Mouse (Mus musculus): ENCODE results near the gene Ypel3. TPM values are rescaled to one million over a fixed set of nuclear protein-coding genes. Genes with fewer than 3 reads are reported as not detected.
A peak's percentile ranks its signal among the peaks of the same experiment; 100 is the strongest.
"Not testable (repeated sequence)": the region's sequence is repeated elsewhere in the genome, so short reads cannot be mapped to it uniquely, and the experiment has no call there.

Gene Ypel3
- 122 and 181 TPM in 2 replicates for total RNA-seq (2021)
- long read RNA-seq, transcript Ypel3-201 (5 exons, 973 nt), result major isoform, 61 of 80 reads
- long read RNA-seq, partial matches to known transcripts, result 1 of 80 reads
- long read RNA-seq, other reads (novel, unspliced or antisense), result 15 of 80 reads

GRCm38 (mm10) chr7:126776598-126777057 lies at the start of gene Ypel3:
Gene Ypel3, plus strand, starts transcription at chr7:126776955.
- peak; percentile 97 for DNase-seq

DNA sequence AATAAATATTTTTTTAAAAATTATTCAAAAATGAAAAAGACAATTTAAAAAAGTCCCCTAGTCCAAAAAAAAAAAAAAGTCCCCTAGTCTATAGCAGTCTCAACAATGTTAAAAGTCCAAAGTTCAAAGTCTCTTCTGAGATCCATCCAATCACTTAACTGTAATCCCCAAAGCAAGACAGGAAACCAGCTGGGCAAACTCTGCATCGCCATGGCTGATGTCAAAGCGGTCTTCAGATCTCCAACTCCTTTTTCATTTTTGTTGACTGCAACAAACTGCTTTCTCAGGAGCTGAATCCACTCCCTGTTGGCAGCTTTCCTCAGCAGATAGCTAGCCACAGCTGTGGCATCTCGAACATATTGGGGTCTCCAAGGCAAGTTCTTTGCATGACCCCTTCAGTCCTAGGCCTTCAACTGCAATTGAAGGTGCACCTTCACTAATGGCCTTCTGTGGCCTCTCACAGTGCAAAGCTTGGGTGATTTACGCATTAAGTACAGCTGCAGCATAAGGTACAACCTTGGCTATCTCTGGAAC lies 46.4 kb upstream of the Ypel3 start:
- not testable (repeated sequence) for DNase-seq

DNA sequence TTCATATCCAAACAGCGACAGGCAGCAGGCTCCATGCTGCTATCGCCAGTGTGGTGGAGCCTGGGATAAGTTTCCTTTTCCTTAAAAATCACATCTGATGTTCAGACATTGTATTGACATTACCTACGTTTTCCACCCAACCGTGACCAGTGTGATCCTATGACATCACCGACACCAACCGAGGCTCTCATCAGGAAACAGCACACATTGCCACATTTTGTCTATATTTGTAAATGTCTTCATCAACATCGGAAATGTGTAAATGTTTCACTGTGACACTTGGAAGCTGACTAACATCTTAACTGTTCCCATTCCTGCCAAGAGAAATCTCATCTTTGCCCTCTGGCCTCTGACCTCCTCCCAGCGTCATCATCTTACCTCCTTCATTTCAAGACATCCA lies 40.6 kb upstream of the Ypel3 start:
- DNase-seq, result no peak

- no peak for DNase-seq
Measured at GRCm38 (mm10) chr7:126739551-126739950, 37.2 kb upstream of the Ypel3 start.

DNA sequence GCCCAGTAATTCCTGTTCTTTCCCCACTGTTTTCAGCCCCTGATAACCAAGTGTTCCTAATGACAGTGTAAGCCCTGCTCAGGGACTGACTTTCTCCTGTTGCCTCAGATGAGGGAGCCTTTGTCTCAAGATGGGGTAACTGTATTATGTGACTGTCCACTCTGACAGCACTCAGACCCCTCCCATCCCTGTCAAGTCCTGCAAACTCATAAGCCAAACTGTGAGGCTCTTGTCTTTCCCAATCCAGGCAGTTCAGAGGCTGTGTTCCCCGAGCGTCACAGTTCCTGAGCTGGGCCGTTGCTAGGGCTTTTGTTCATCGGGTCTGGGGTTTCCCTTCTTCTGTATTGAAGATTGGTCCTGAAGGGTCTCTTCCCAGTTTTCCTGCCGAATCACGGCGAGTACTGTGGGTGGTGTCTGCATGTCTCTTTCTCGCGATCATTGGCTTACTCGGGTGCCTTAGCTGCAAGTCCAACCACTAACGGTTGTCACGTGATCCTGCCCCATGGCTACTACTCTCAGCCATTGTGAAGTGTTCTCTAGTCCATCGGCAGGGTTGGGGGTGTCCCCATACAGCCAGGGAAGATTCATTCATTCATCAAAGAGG lies 36.5 kb upstream of the Ypel3 start:
- no peak for DNase-seq

DNA sequence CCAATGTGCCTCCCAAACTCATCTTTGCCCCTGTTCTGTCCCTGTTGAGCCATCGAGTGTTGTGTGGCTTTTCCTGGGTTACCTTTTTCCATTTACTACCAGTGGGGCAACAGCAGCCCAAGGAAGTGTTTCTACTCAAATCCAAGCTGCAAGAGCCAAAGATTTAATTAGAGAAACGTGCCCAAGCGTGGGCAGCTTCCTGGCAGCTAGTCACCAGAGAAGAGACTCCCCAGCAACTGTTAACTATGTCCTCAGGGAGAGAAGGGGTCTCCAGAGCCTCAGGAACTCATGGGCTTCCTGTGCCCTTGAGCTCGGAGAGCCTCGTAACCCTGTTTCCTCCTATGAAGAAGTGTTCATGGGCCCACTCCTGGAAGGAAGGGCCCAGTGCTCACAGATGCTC lies 35.8 kb upstream of the Ypel3 start:
- no peak for DNase-seq

GRCm38 (mm10) chr7:126741452-126741851 lies 35.3 kb upstream of the Ypel3 start:
- no peak for DNase-seq

DNA sequence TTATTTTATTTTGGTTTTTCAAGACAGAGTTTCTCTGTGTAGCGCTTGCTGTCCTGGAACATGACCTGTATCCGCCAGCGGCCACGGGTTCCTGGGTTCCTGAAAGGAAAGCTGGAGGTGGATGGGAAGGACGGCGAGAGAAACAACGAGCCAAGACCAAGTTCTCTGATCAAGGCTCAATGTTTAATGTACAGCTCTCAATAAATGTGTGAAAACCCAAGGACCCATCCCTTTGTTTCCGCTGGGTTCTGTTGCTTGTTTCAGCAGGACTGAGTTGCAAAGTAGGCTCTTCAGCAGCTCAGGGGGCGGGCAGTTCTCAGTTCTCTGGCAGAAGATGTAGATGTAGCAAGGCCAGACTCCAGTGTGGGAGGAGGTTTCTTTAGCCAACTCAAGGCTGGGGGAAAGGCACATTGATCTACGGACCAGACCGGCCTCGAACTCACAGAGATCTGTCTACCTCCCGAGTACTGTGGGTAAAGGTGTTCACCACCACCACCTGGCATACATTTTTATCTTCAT lies 34.7 kb upstream of the Ypel3 start:
- DNase-seq, result no peak

DNA sequence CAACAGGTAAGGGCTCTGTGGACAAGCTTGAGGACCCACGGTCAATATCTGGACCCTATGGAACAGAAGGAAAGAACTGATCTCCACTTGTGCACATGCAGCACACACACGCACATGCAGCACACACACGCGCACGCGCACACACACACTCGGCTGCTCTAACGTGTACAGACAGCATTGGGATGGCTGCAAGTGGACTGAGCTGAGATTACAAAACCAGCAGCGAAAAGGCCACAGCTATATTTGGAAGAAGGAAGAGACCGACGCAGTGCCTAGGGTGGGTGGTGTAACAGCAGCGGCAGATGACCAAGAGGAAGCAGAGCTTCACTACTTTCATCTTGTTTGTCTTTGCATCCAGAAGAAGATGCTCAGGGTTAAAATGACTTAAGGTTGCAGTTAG lies 30.7 kb upstream of the Ypel3 start:
- no peak for DNase-seq

- DNase-seq, result no peak
Measured at GRCm38 (mm10) chr7:126746798-126747197, 30.0 kb upstream of the Ypel3 start.

DNA sequence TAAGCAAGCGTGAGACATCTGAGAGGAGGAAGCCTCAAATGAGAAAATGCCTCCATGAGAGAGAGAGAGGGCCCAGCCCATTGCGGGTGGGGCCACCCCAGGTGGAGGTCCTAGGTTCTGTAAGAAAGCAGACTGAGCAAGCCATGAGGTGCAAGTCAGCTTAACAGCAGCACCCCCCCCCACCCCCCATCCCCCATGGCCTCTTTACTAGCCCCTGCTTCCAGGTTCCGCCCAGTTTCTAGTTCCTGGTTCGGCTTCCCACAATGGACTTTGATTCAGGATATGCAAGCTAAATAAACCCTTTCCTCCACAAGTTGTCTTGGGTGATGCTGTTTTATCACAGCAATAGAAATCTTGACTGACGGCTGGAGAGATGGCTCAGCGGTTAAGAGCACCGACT lies 27.9 kb upstream of the Ypel3 start:
- DNase-seq, result no peak

- DNase-seq, result no peak
Measured at GRCm38 (mm10) chr7:126749582-126750343, 27.0 kb upstream of the Ypel3 start.

- peak; percentile 73 for DNase-seq
Measured at GRCm38 (mm10) chr7:126754866-126755265, 21.9 kb upstream of the Ypel3 start.

- no peak for DNase-seq
Measured at GRCm38 (mm10) chr7:126758539-126758938, 18.2 kb upstream of the Ypel3 start.

- peak; percentile 90 for DNase-seq
Measured at GRCm38 (mm10) chr7:126759050-126759671, 17.6 kb upstream of the Ypel3 start, which contains the start of gene Mapk3. Gene Mapk3, plus strand, starts transcription at chr7:126759601.

DNA sequence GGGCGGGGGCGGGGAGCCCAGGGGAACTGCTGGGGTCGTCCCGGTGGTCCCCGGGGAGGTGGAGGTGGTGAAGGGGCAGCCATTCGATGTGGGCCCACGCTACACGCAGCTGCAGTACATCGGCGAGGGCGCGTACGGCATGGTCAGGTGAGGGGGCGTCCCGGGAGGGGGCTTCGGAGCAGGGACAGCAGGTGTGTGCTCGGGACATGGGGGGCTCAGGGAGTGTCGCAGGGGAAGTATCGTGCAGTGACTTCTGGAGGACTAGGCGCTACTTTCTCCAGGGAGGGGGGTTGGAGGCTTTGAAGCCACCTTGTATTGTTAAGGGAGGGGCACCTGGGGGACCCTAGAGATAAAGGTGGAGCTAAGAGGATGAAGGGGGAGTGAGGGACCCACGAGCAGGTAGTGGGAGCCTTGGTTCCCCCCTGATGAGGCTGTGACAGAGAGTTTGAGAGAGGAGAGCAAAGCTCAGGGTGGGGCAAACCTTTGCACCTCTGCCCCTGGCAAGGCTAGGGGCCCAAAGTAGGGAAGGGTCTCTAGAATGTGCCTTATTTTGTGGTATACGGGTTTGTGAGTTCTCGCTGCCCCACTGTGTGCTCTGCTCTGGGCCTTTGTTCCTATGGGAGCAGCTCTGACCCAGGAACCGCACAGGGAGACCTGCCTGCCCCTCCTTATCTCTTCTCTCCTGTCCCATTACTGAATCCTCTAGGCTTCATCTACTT lies 16.9 kb upstream of the Ypel3 start:
- DNase-seq, result peak; percentile 10

DNA sequence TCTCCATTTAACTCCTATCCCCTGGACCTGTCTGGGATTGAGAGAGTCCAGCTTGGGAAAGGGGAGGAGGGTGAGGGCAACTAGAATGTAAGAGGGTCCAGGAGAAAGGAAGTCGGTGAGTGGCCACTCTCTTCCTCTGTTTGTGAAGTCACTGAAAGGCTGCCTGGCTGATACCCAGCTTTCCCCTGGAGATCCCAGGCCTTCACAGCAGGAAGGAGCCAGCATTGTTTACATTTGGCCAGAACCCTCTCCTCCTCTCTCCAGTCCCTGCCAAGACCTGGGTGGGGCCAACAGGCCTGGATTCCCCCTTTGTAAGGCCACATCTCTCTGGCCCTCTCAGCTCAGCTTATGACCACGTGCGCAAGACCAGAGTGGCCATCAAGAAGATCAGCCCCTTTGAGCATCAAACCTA lies 16.4 kb upstream of the Ypel3 start:
- DNase-seq, result peak; percentile 49

DNA sequence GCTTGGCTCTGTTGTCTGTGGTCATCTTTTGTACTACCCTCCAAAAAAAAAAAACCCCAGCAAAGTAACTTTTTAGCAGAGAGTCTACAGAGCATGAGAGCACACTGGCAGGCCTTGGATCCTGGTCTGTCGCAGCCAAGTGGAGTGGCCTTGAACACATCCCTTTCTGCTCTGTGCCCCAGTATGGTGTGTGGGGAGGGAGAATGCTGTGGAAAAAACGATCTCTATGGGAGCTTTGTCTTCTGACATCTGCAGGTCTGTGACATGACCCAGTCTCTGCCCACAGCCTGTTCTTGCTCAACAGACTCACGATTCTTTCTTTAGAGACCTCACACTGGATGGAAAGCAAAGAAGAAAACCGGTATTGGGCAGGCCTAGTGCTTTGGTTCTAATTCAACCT lies 15.8 kb upstream of the Ypel3 start:
- no peak for DNase-seq

GRCm38 (mm10) chr7:126761529-126762067 lies 15.2 kb upstream of the Ypel3 start:
- DNase-seq, result no peak

DNA sequence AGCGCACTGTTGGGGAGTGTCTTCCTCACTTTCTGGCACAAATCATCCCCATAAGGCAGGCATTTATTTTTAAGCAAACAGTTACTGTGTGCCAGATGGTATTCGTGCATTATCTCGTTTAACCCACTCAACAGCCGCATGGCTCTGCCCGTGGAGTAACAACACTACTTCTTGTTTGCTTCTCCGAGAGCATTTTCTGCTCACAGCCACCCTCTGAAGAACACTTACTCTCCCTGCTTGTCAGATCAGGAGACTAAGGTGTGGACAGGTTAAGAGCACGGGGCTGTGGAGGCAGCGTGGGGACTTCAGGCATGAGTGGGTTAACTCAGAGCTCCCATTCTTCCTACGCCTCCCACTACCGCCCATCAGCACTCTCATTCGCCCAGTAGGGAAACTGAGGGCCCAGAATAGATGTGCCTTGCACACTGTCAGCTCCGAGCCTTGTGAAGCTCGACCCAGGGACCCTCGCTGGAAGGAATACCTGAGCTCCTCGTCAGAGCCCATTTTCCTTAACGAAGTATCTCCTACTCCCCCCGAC lies 14.2 kb upstream of the Ypel3 start:
- DNase-seq, result no peak

GRCm38 (mm10) chr7:126765540-126765939 lies 11.2 kb upstream of the Ypel3 start:
- no peak for DNase-seq
